Mouse (Mus musculus) myocyte (in vitro differentiated cells): ENCODE measurements around the gene Aven. TPM values are rescaled to one million over a fixed set of nuclear protein-coding genes. Genes with fewer than 3 reads are reported as not detected.
"Not testable (repeated sequence)": the region's sequence is repeated elsewhere in the genome, so short reads cannot be mapped to it uniquely, and the experiment has no call there.

ENCODE experiments used
- H3K27me3 ChIP-seq: one replicate; pipeline ENCODE4 v1.6.1; 2011; ENCODE audit not compliant: control insufficient read depth, insufficient read depth, insufficient read length
- H3K36me3 ChIP-seq: one replicate; pipeline ENCODE4 v1.6.1; 2011; ENCODE audit not compliant: control insufficient read depth, insufficient read depth
- H3K4me2 ChIP-seq: one replicate; pipeline ENCODE4 v1.6.1; 2011; ENCODE audit warnings: low read depth, control low read depth
- H3K4me3 ChIP-seq: one replicate; pipeline ENCODE4 v1.5.1; 2011; ENCODE audit warnings: mild to moderate bottlenecking, control low read depth, moderate library complexity
- H3K79me2 ChIP-seq: one replicate; pipeline ENCODE4 v1.6.1; 2011; ENCODE audit not compliant: control insufficient read depth, insufficient read depth
- H3ac ChIP-seq: one replicate; pipeline ENCODE4 v1.6.1; 2011; ENCODE audit not compliant: control insufficient read depth, insufficient read length
- CEBPB ChIP-seq: IDR thresholded peaks from 2 replicates; pipeline ENCODE4 v1.6.1; 2011; ENCODE audit warnings: mild to moderate bottlenecking, moderate library complexity; ENCODE audit not compliant: poor library complexity, insufficient read depth, severe bottlenecking
- E2F4 ChIP-seq: IDR thresholded peaks from one replicate; pipeline ENCODE4 v1.6.1; 2011; ENCODE audit warnings: mild to moderate bottlenecking, control low read depth, moderate library complexity; ENCODE audit not compliant: insufficient read depth
- MAX ChIP-seq: IDR thresholded peaks from one replicate; pipeline ENCODE4 v1.6.1; 2011; ENCODE audit warnings: low read depth, mild to moderate bottlenecking, control low read depth
- MYOD1 ChIP-seq, 3 experiments: IDR thresholded peaks; one replicate each; pipeline ENCODE4 v1.6.1; 2011; ENCODE audit warnings: control low read depth in 2 of 3, low read depth in 2 of 3, mild to moderate bottlenecking in 2 of 3, moderate library complexity in 1 of 3; ENCODE audit not compliant: insufficient read length in 2 of 3, control insufficient read depth in 1 of 3
- MYOG ChIP-seq, 3 experiments: IDR thresholded peaks; one replicate each; pipeline ENCODE4 v1.6.1; 2011; ENCODE audit warnings: control low read depth in 2 of 3, low read depth in 2 of 3, mild to moderate bottlenecking in 2 of 3; ENCODE audit not compliant: insufficient read length in 2 of 3, control insufficient read depth in 1 of 3, insufficient read depth in 1 of 3
- POLR2A ChIP-seq: IDR thresholded peaks from one replicate; pipeline ENCODE4 v1.6.1; 2011; ENCODE audit warnings: low read depth, mild to moderate bottlenecking, control low read depth, moderate library complexity; ENCODE audit not compliant: insufficient read length
- POLR2AphosphoS2 ChIP-seq: IDR thresholded peaks from one replicate; pipeline ENCODE4 v1.6.1; 2011; ENCODE audit warnings: low read depth, control low read depth; ENCODE audit not compliant: insufficient read length
- REST ChIP-seq: IDR thresholded peaks from one replicate; pipeline ENCODE4 v1.6.1; 2011; ENCODE audit warnings: mild to moderate bottlenecking, control low read depth, moderate library complexity; ENCODE audit not compliant: insufficient read depth, insufficient read length
- SRF ChIP-seq: IDR thresholded peaks from one replicate; pipeline ENCODE4 v1.6.1; 2011; ENCODE audit warnings: low read depth; ENCODE audit not compliant: control insufficient read depth, insufficient read length
- TCF12 ChIP-seq: IDR thresholded peaks from one replicate; pipeline ENCODE4 v1.6.1; 2011; ENCODE audit warnings: mild to moderate bottlenecking, control low read depth; ENCODE audit not compliant: poor library complexity, insufficient read depth, severe bottlenecking
- TCF3 ChIP-seq: IDR thresholded peaks from one replicate; pipeline ENCODE4 v1.6.1; 2011; ENCODE audit warnings: low read depth, control low read depth; ENCODE audit not compliant: insufficient read length
- USF1 ChIP-seq: IDR thresholded peaks from one replicate; pipeline ENCODE4 v1.6.1; 2011; ENCODE audit warnings: low read depth, mild to moderate bottlenecking, control low read depth, moderate library complexity
- polyA plus RNA-seq: library from polyadenylated mRNA; unstranded; fragments of >200 nt; fragmentation: generic; extraction: Trizol; gene quantifications from one replicate; pipeline ENCODE4 v1.2.1, GENCODE M21; 2012; ENCODE audit warnings: missing spikeins

Aven gene
- polyA plus RNA-seq, 1 experiment, result 11.8 TPM

DNA sequence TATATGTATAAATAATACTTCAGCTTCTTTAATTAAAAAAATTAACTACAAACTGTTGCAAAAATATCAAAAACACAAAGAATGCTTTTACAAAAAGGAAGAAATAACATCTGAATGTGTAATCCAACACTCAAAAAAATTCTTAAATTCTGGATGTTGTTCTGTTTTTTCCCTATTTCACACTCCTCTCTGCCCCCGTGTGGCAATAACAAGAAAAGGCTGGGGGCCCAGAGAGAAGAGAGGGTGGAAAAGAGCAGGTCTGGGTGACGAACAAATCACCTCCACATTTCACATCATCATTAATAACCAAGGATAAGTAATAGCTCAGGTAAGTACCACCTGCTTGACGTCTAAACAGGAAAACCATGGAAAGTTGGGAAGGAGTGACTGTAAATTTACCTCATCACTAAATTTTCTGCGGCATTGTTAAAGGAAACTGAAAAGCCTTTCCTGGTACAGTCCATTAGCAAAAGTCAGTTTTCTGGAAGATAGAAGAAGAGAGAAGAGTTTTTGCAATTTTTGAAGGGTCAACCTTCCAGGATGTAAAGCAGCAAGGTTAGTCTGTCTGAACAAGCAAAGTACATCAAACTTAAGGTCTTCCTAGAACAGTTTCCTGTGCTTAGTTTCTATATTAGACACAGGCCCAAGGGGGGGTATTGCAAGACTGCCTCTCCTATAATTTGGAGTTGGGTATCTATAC is 43.0 kb upstream of the Aven start:
- no peak overlapping the region for H3K4me2 ChIP-seq
- no peak overlapping the region for H3K4me3 ChIP-seq
- no peak overlapping the region for H3ac ChIP-seq
- H3K36me3 ChIP-seq, result no peaks in the 10 kb centered on the region
- no peak for TF ChIP-seq SRF
- no peak for TF ChIP-seq REST
- no peak for TF ChIP-seq MYOG (IDR thresholded peaks at IDR 0.05; ENCODE audit: control insufficient read depth in 1 of 3, insufficient read depth in 1 of 3, insufficient read length in 2 of 3, low read depth in 2 of 3)
- TF ChIP-seq TCF3, result no peak
- no peak for TF ChIP-seq MYOD1 (IDR thresholded peaks at IDR 0.05; ENCODE audit: control insufficient read depth in 1 of 3, insufficient read length in 2 of 3, low read depth in 2 of 3)
- TF ChIP-seq POLR2A, result no peak
- TF ChIP-seq E2F4, result no peak
- TF ChIP-seq MAX, result no peak
- no peak for TF ChIP-seq POLR2AphosphoS2
- no peak for TF ChIP-seq TCF12
- no peak for TF ChIP-seq CEBPB
- H3K79me2 ChIP-seq, result no peaks in the 10 kb centered on the region
- no peaks in the 10 kb centered on the region for H3K27me3 ChIP-seq

DNA sequence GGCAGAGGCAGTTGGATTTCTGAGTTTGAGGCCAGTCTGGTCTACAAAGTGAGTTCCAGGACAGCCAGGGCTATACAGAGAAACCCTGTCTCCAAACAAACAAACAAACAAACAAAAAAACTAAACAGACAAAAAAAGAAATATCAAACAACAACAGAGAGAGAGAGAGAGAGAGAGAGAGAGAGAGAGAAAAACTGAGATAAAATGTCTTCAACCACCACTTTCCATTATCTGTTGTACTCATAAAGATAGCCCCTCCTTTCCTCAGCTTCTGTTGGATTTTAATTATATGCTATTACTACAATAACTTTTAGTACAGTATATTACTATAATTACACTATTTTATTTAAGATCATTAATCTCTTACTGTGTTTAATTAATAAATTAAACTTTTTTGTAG is 40.3 kb upstream of the Aven start:
- not testable (repeated sequence) for H3K27me3 ChIP-seq, H3ac ChIP-seq, H3K36me3 ChIP-seq, H3K4me2 ChIP-seq, H3K4me3 ChIP-seq
- peaks cover 28% of the 10 kb centered on the region for H3K79me2 ChIP-seq

DNA sequence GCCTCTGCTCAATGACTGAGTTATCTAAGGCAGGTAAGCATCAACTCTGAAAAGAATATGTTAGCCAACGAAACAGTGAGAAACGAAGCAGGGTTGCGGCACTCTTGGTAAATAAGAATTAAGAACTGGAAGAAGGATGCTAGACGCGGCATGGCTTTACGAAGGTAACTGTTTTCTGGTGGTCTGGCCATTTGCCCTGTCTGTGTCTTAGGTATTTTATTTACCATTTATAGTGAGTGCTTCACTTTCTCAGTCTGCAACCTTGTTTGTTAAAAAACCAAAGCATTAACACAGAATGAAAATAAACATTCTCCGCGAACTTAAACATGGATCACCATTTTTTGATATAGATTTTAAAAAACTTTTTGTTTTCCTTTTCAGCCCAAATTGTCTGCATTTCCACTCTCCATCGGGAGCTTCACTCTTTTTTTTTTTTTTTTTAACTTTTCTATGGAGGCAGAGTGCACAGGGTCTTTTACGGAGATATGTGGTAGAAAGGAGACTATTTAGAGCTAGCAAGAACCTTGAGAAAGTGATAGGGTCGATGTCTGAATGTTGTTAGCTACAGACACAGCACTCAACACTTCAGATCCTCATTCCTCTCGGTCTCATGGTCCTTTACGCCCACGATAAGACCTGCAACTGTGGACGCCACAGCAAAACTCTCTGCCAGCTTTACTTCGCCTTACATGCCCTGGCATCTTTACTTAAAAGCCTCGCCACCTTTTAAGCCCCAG is 38.5 kb upstream of the Aven start:
- H3K79me2 ChIP-seq, result peaks cover 43% of the 10 kb centered on the region
- TF ChIP-seq E2F4, result no peak
- TF ChIP-seq USF1, result no peak
- H3K4me2 ChIP-seq, result peak overlapping the region; percentile 85
- no peaks in the 10 kb centered on the region for H3K36me3 ChIP-seq
- no peaks in the 10 kb centered on the region for H3K27me3 ChIP-seq
- H3K4me3 ChIP-seq, result peak overlapping the region; percentile 88
- peak overlapping the region; percentile 79 for H3ac ChIP-seq

DNA sequence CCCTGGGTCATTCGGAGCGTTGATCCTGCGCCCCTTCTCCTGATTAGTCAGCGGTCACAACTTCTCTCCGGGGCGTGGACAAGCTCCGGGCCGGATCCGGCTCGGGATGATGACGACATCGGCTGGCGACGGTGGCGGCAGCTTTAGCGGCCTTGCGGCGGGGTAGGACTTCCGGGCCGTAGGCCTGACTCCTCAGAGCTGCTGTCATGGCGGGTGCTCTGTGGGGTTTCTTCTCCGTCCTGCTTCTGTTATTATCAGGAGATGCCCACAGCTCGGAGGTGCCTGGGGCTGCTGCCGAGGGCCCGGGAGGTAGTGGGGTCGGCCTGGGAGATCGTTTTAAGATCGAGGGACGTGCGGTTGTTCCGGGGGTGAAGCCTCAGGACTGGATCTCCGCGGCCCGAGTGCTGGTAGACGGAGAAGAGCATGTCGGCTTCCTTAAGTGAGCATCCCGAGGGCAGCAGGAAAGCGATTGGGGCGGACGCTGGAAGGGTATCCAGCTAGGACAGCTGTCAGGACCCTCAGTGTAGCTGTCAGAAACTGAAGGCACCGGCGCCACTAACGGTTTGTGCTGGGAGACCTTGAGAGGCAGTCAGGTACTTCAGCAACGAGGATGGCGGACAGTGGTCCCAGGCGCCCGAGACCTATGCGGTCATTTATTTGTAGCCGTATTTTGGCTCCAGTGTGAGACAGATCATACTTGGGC is 37.8 kb upstream of the Aven start, which contains the start of gene Emc7:
TSS of gene Emc7 (plus strand) at position 136 of the 703 bp plus-strand sequence.
- Histone ChIP-seq H3K79me2 (peaks cover 50% of the 10 kb centered on the region), H3ac (peak within 1 kb of the TSS; percentile 79), H3K4me2 (peak within 1 kb of the TSS; percentile 87), H3K4me3 (peak within 1 kb of the TSS; percentile 88), H3K27me3 (no peaks in the 10 kb centered on the region), H3K36me3 (peaks cover 2% of the 10 kb centered on the region)
- TF ChIP-seq POLR2A (peak; percentile 62), REST (no peak), TCF12 (no peak), MYOD1 (IDR thresholded peaks at IDR 0.05; ENCODE audit: control insufficient read depth in 1 of 3, insufficient read length in 2 of 3, low read depth in 2 of 3) (peak in 1 of 3 experiments; percentile 2), CEBPB (no peak), E2F4 (peak; percentile 51), POLR2AphosphoS2 (peak; percentile 81), MAX (no peak), TCF3 (no peak), SRF (peak; percentile 75), USF1 (no peak), MYOG (IDR thresholded peaks at IDR 0.05; ENCODE audit: control insufficient read depth in 1 of 3, insufficient read depth in 1 of 3, insufficient read length in 2 of 3, low read depth in 2 of 3) (peak in 1 of 3 experiments; percentile 14)

DNA sequence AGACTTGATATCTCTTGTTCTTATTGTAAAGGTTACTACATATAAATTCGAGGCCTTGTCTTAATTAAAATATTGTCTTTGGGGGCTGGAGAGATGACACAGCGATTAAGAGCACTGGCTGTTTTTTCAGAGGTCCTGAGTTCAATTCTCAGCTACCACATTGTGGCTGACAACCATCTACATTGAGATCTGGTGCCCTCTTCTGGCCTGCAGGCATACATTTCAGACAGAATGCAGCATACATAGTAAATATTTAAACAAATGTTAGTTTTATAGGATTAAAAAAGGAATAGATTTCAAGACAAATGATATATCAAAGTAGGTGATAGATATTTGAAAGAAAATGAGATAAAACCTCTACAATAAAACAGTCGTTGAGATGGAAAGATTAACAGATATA is 32.2 kb upstream of the Aven start:
- no peak overlapping the region for H3K4me3 ChIP-seq
- H3K27me3 ChIP-seq, result no peaks in the 10 kb centered on the region
- no peak overlapping the region for H3K4me2 ChIP-seq
- H3K79me2 ChIP-seq, result peaks cover 49% of the 10 kb centered on the region
- no peak overlapping the region for H3ac ChIP-seq
- TF ChIP-seq SRF, result no peak
- TF ChIP-seq POLR2A, result no peak
- TF ChIP-seq MYOG (IDR thresholded peaks at IDR 0.05; ENCODE audit: control insufficient read depth in 1 of 3, insufficient read depth in 1 of 3, insufficient read length in 2 of 3, low read depth in 2 of 3), result no peak
- no peak for TF ChIP-seq MYOD1 (IDR thresholded peaks at IDR 0.05; ENCODE audit: control insufficient read depth in 1 of 3, insufficient read length in 2 of 3, low read depth in 2 of 3)
- TF ChIP-seq USF1, result no peak
- TF ChIP-seq MAX, result no peak
- no peak for TF ChIP-seq CEBPB
- no peak for TF ChIP-seq POLR2AphosphoS2
- no peak for TF ChIP-seq REST
- no peak for TF ChIP-seq TCF12
- TF ChIP-seq E2F4, result no peak
- no peak for TF ChIP-seq TCF3
- peaks cover 25% of the 10 kb centered on the region for H3K36me3 ChIP-seq
